Mouse (Mus musculus) c-Kit-negative CD71-positive TER-119-positive erythroid progenitor cells, embryonic 14.5 days (primary cell): ENCODE results near the gene Hc.
A peak's percentile ranks its signal among the peaks of the same experiment; 100 is the strongest.

Experiments
- DNase-seq: peaks from one replicate; pipeline ENCODE4 v3.0.0-alpha.2; 2013; ENCODE audit warnings: low read depth, low spot score

Hc gene

GRCm38 (mm10) chr2:35061338-35061737 is at the start of gene Hc:
Gene Hc, minus strand, starts transcription at chr2:35061438.
- DNase-seq, result no peak

GRCm38 (mm10) chr2:35110521-35110920 is 49.3 kb upstream of the Hc start:
- DNase-seq, result no peak

GRCm38 (mm10) chr2:35109924-35110304 is 48.7 kb upstream of the Hc start:
- DNase-seq, result no peak

GRCm38 (mm10) chr2:35109141-35109923 is 48.1 kb upstream of the Hc start, which contains the start of gene Cntrl:
Gene Cntrl, plus strand, starts transcription at chr2:35109492.
- peak; percentile 83 for DNase-seq

- peak; percentile 36 for DNase-seq
Observed at GRCm38 (mm10) chr2:35108712-35109111, 47.5 kb upstream of the Hc start.

- no peak for DNase-seq
Observed at GRCm38 (mm10) chr2:35107984-35108635, 46.9 kb upstream of the Hc start.

- DNase-seq, result no peak
Observed at GRCm38 (mm10) chr2:35104843-35105242, 43.6 kb upstream of the Hc start.

GRCm38 (mm10) chr2:35103558-35103957 is 42.3 kb upstream of the Hc start:
- DNase-seq, result no peak

GRCm38 (mm10) chr2:35102777-35103176 is 41.5 kb upstream of the Hc start:
- no peak for DNase-seq

- DNase-seq, result no peak
Observed at GRCm38 (mm10) chr2:35101443-35101842, 40.2 kb upstream of the Hc start, which contains the start of gene AI182371. Gene AI182371, minus strand, starts transcription at chr2:35101543.

- no peak for DNase-seq
Observed at GRCm38 (mm10) chr2:35100529-35100928, 39.3 kb upstream of the Hc start.

- DNase-seq, result no peak
Observed at GRCm38 (mm10) chr2:35087418-35087817, 26.2 kb upstream of the Hc start.

- no peak for DNase-seq
Observed at GRCm38 (mm10) chr2:35079166-35079565, 17.9 kb upstream of the Hc start.

GRCm38 (mm10) chr2:35074328-35074727 is 13.1 kb upstream of the Hc start:
- DNase-seq, result no peak

GRCm38 (mm10) chr2:35072547-35072946 is 11.3 kb upstream of the Hc start:
- no peak for DNase-seq

- no peak for DNase-seq
Observed at GRCm38 (mm10) chr2:35070275-35070674, 9.0 kb upstream of the Hc start.

GRCm38 (mm10) chr2:35069124-35069523 is 7.9 kb upstream of the Hc start:
- DNase-seq, result no peak

- DNase-seq, result no peak
Observed at GRCm38 (mm10) chr2:35067117-35067516, 5.9 kb upstream of the Hc start.

- no peak for DNase-seq
Observed at GRCm38 (mm10) chr2:35066525-35067082, 5.4 kb upstream of the Hc start.

- DNase-seq, result no peak
Observed at GRCm38 (mm10) chr2:35063333-35064030, 2.2 kb upstream of the Hc start.

- DNase-seq, result no peak
Observed at GRCm38 (mm10) chr2:35060897-35061296, 341 bp downstream of the Hc start.

GRCm38 (mm10) chr2:35060256-35060655 is 982 bp downstream of the Hc start:
- DNase-seq, result no peak
